Mouse (Mus musculus): Measurements from ENCODE around the gene Syt17. TPM values are rescaled to one million over a fixed set of nuclear protein-coding genes. Genes with fewer than 3 reads are reported as not detected.

The Syt17 gene
- total RNA-seq, 2 experiments from 2014 or later = 96.0 to 98.3 TPM

- no peak for DNase-seq (ENCODE audit: low spot score in 2 of 2)
- Histone ChIP-seq H3K4me3 (no peak overlapping the region), H3K27ac (peak overlapping the region; percentile 64)
- TF ChIP-seq CTCF (conservative IDR thresholded peaks at IDR 0.05) = no peak
Observed at GRCm38 (mm10) chr7:118401949-118402348, 46.1 kb downstream of the Syt17 start.

- TF ChIP-seq CTCF (conservative IDR thresholded peaks at IDR 0.05) = no peak
- Histone ChIP-seq H3K4me3 (no peak overlapping the region), H3K27ac (no peak overlapping the region)
- DNase-seq (ENCODE audit: low spot score in 2 of 2) = peak in 1 of 2 experiments; percentile 72
Observed at GRCm38 (mm10) chr7:118399764-118400163, 48.3 kb downstream of the Syt17 start.

- no peak overlapping the region for H3K4me3 ChIP-seq
- no peak for TF ChIP-seq CTCF (conservative IDR thresholded peaks at IDR 0.05)
- peak overlapping the region; percentile 88 for H3K27ac ChIP-seq
- peak in 1 of 2 experiments; percentile 48 for DNase-seq (ENCODE audit: low spot score in 2 of 2)
Observed at GRCm38 (mm10) chr7:118390705-118391104, 57.3 kb downstream of the Syt17 start.

GRCm38 (mm10) chr7:118380996-118381395, 67.0 kb downstream of the Syt17 start:
- no peak for TF ChIP-seq CTCF (conservative IDR thresholded peaks at IDR 0.05)
- DNase-seq (ENCODE audit: low spot score in 2 of 2) = no peak
- peak overlapping the region; percentile 68; the same call in 1 of the 2 replicates for H3K27ac ChIP-seq
- H3K4me3 ChIP-seq = no peak overlapping the region

- no peak overlapping the region for H3K4me3 ChIP-seq
- TF ChIP-seq CTCF (conservative IDR thresholded peaks at IDR 0.05) = no peak
- no peak for DNase-seq (ENCODE audit: low spot score in 2 of 2)
- peak overlapping the region; percentile 55; the same call in 1 of the 2 replicates for H3K27ac ChIP-seq
Observed at GRCm38 (mm10) chr7:118380056-118380455, 68.0 kb downstream of the Syt17 start.

GRCm38 (mm10) chr7:118376590-118376989, 71.4 kb downstream of the Syt17 start:
- Histone ChIP-seq H3K27ac (no peak overlapping the region), H3K4me3 (no peak overlapping the region)
- no peak for TF ChIP-seq CTCF (conservative IDR thresholded peaks at IDR 0.05)
- no peak for DNase-seq (ENCODE audit: low spot score in 2 of 2)

GRCm38 (mm10) chr7:118375341-118375740, 72.7 kb downstream of the Syt17 start:
- no peak for DNase-seq (ENCODE audit: low spot score in 2 of 2)
- no peak overlapping the region for H3K27ac ChIP-seq
- no peak for TF ChIP-seq CTCF (conservative IDR thresholded peaks at IDR 0.05)
- H3K4me3 ChIP-seq = no peak overlapping the region

GRCm38 (mm10) chr7:118371361-118371760, 76.7 kb downstream of the Syt17 start:
- no peak overlapping the region for H3K4me3 ChIP-seq
- H3K27ac ChIP-seq = peak overlapping the region; percentile 73
- no peak for TF ChIP-seq CTCF (conservative IDR thresholded peaks at IDR 0.05)
- peak; percentile 48 to 62 for DNase-seq (ENCODE audit: low spot score in 2 of 2)

- no peak for TF ChIP-seq CTCF (conservative IDR thresholded peaks at IDR 0.05)
- DNase-seq (ENCODE audit: low spot score in 2 of 2) = no peak
Observed at GRCm38 (mm10) chr7:118369705-118370104, 78.3 kb downstream of the Syt17 start.

GRCm38 (mm10) chr7:118365902-118366301, 82.1 kb downstream of the Syt17 start:
- no peak for TF ChIP-seq CTCF (conservative IDR thresholded peaks at IDR 0.05)
- H3K4me3 ChIP-seq = no peak overlapping the region
- no peak for DNase-seq (ENCODE audit: low spot score in 2 of 2)
- H3K27ac ChIP-seq = peak overlapping the region; percentile 81

More at GRCm38 (mm10) chr7:118369705-118370104, 78.3 kb downstream of the Syt17 start:
- H3K4me3 ChIP-seq = no peak overlapping the region
- H3K27ac ChIP-seq = no peak overlapping the region

- Histone ChIP-seq H3K27ac (peak overlapping the region; percentile 81), H3K4me3 (no peak overlapping the region)
- no peak for DNase-seq (ENCODE audit: low spot score in 2 of 2)
- no peak for TF ChIP-seq CTCF (conservative IDR thresholded peaks at IDR 0.05)
Observed at GRCm38 (mm10) chr7:118365251-118365650, 82.8 kb downstream of the Syt17 start.

- peak; percentile 79 for TF ChIP-seq CTCF (conservative IDR thresholded peaks at IDR 0.05)
- DNase-seq (ENCODE audit: low spot score in 2 of 2) = peak; percentile 93
- Histone ChIP-seq H3K27ac (peak overlapping the region; percentile 81), H3K4me3 (no peak overlapping the region)
Observed at GRCm38 (mm10) chr7:118364353-118365007, 83.5 kb downstream of the Syt17 start.

GRCm38 (mm10) chr7:118363587-118364233, 84.3 kb downstream of the Syt17 start:
- no peak for TF ChIP-seq CTCF (conservative IDR thresholded peaks at IDR 0.05)
- Histone ChIP-seq H3K27ac (peak overlapping the region; percentile 75), H3K4me3 (no peak overlapping the region)
- DNase-seq (ENCODE audit: low spot score in 2 of 2) = no peak

GRCm38 (mm10) chr7:118362931-118363330, 85.1 kb downstream of the Syt17 start:
- Histone ChIP-seq H3K4me3 (no peak overlapping the region), H3K27ac (no peak overlapping the region)
- no peak for DNase-seq (ENCODE audit: low spot score in 2 of 2)
- no peak for TF ChIP-seq CTCF (conservative IDR thresholded peaks at IDR 0.05)

Data from layer of hippocampus, adult 2 months (tissue).